Mouse (Mus musculus): ENCODE data around the gene Loxl3. TPM values are rescaled to one million over a fixed set of nuclear protein-coding genes. Genes with fewer than 3 reads are reported as not detected.

Gene Loxl3
- total RNA-seq (2021), result 1 to 10 TPM; 3.2 to 3.6 TPM

DNA sequence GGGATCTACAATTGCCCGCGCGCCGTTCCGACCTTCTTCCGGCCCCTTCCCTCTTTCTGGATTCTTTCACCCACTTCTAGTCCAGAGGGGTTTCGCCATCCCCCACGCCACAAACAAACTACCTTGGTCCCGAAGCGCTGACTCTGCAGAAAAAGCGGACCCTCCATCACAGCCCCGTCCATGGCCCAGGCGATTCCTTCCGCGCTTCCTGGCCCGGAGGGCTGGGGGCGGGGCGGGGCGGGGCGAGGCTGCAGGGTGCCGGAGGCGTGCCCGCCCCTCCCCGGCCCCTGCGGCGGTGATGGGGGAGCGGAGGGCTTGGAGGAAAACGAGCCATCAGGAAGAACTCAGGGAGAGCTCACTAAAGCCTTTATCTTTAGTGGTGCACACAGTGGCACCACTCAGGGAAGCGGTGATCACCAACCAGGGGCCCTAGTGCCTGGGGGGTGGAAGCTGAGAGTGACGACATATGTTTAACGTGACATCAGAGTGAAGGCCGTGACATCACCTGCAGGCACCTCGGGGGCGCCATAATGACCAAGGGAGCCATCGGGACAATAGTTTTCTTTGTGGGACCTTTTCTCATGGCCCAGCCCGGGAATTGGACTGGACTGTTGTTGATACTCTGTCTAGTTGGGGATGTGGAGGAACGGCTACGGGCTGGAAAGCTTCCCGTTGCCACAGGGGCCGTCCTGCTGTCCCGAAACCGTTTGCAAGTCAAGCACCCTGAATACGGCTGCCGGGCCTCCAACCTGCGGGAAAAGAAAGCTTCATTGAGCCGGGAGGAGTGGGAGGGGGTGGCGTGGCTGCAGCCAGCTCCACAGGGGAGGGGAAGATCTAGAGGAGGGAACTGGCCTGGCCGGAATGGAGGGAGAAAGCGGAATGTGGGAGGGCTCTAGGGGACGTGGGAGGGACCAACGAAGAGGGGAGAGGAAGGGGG lies at the start of gene Loxl3, which contains the start of gene Dok1:
TSS of gene Loxl3 (plus strand) at position 925 of the 937 bp plus-strand sequence.
TSS of gene Dok1 (minus strand) at position 223 of the 937 bp plus-strand sequence.
- peak; percentile 55 for DNase-seq
- intact Hi-C loops (cut with DNase I), result no loop called here

DNA sequence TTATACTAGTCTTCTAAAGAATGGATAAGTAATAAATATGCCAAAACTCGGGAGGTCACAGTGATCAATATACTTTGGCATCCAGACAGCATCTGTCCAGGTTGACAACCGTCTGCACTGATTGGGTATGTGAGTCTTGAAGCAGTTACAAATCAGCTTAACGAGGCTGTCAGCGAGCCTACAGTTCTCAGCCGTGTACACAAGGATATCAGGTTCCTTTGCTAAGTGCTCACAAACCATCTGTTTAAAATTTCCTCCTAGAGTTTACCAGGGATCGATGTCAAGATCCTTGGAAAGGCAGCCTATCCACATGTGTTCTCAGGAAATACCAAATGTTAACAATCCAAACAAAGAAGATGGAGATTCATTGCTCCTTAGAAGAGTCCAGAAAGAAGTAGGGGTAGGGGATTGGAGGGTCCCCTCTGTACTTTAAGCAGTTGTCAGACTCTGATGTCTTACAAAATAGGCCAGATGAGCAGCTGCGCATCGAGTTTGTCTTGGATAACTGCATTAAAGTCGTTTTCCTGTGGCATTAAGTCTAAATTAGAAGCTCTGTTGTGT lies 46.5 kb upstream of the Loxl3 start:
- no peak for DNase-seq
- intact Hi-C loops (cut with DNase I), result no loop called here

DNA sequence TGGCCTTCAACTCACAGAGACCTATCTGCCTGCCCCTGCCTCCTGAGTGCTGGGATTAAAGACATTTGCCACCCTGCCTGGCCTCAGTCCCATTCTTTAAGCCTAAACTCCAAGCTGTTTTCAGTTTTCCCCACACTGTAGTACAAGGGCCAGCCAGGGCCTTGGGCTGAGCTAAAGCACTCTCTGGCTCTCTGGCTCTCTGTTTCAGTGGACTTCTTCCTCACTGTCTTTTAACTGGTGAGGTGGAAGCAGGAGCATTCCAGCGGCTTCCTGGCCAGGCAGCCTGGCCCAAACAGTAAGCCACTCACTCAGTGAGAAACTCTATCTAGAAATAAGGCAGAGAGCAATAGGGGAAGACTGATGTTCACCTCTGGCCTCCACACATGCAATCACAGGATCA lies 40.3 kb upstream of the Loxl3 start:
- intact Hi-C loops (cut with DNase I), result loop anchor here (10.0 kb wide), 1 partner anchor 61 kb away; the partner anchor contains the start of genes Aup1, Dqx1 and Htra2
- DNase-seq, result no peak

DNA sequence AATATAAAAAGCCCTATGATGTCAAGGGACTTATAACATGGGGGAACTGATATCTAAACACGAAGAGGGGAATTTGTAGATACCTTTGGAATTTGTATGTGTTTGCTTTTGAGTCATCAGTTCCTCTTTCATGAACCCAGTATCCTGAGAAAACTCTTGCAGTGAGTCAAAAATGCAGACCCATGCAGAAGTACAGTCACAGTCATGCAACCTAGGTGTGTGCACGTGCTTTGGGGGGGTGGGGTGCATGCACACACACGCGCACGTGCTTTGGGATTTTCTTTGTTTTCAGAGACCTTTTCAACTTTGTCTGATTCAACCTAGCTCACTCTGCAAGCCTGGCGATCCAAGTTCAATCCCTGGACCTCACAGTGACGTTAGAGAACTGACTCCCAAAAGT lies 39.6 kb upstream of the Loxl3 start:
- DNase-seq, result no peak
- intact Hi-C loops (cut with DNase I), result loop anchor here (10.0 kb wide), 1 partner anchor 60 kb away; the partner anchor contains the start of genes Aup1, Dqx1 and Htra2

DNA sequence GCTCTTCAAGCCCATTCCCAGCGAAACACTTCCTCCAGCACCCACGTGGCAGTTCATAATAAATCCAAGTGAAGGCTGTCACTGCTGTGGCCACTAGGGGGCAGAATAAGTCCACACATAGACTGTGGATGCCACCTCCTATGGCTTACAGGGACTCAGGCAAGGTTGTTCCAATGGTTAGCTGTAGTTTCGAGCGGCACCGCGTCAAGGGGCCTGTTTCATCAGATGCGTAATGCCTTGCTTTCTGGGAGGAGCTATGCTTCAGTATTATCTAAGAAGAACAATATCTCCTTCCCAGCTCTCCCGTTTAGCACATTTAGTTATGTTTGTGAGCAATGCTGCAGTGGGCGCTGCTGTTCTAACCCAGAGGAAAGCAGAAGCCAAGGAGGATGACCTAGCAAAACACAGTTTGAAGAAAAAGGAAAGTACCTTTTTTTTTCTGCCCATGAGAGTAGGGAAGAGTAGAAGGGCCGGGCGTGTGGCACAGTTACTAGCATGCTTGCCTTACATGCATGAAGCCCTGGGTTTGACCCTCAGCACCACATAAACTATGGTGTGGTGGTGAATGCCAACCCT lies 37.1 kb upstream of the Loxl3 start:
- intact Hi-C loops (cut with DNase I), result loop anchor here (5.0 to 10.0 kb wide), 2 partner anchors 58 to 105 kb away; partner anchors contain the start of genes Aup1, Ccdc142, Dqx1 and Gm42688

DNA sequence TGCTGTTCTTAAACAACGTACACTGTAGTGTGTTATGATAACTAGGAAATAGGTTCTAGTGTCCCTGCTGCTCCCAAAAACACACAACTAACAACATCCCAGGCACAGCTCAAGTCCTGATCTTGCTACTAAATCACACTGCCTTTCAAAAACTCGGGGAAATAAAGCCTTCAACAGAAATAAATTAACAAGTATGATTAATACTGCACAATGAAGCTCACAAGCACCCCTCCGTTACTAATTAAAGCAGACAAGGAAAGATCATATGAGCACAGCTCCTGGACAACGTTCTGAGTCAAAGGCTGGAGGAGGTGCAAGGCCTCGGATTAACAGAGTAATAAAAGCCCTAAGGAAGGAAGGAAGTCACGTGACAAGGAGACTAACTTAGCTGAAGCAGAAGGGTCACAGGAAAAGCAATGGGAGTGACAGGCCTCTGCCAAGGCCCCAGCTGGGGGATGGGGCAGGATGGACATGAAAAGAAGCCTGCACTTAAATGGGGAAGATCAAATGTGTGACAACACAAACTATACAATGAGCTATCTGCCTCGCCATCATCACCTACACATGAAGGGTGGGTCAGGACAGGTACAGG lies 36.4 kb upstream of the Loxl3 start:
- intact Hi-C loops (cut with DNase I), result loop anchor here (5.0 to 10.0 kb wide), 2 partner anchors 57 to 105 kb away; partner anchors contain the start of genes Aup1, Ccdc142, Dqx1 and Gm42688
- DNase-seq, result no peak

More for the DNA sequence above, 37.1 kb upstream of the Loxl3 start:
- DNase-seq, result peak; percentile 89

DNA sequence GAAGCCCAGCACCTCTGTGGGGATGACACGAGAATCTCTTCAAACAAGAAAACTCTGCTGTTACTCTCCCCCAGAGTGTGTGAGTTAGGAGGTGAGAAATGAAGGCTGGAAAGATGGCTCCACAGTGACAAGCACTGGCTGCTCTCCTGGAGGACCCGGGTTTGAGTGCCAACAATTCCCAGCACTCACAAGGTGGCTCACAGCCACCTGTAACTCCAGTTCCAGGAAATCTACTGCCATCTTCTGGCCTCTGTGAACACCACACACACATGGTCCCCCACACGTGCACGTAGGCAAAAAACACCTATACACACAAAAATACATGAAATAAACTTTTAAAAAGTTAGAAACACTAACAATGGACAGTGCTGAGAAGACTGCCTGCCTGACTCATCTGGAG lies 35.6 kb upstream of the Loxl3 start:
- DNase-seq, result no peak
- intact Hi-C loops (cut with DNase I), result loop anchor here (5.0 to 10.0 kb wide), 2 partner anchors 56 to 104 kb away; partner anchors contain the start of genes Aup1, Ccdc142, Dqx1 and Gm42688

DNA sequence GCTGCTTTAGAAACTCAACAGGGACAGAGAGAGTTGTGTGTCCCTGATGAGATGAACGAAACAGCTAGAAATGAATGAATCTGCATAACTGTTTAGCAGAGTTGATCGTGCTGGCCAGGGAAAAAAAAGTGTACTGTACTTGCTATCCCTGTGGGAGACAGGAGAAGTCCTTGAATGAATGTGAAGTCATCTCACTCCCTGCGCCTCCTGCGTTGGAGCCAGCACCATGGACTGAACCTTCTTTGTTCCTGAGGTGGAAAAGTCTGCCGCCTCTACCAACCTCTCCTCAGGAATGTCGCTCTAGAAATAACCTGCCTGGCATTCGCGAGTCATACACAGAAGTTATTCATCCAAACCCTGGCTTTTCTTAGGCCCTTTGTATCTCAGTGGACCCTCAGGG lies 34.0 kb upstream of the Loxl3 start:
- no peak for DNase-seq
- intact Hi-C loops (cut with DNase I), result loop anchor here (5.0 to 10.0 kb wide), 2 partner anchors 55 to 102 kb away; partner anchors contain the start of genes Aup1, Ccdc142, Dqx1 and Gm42688

DNA sequence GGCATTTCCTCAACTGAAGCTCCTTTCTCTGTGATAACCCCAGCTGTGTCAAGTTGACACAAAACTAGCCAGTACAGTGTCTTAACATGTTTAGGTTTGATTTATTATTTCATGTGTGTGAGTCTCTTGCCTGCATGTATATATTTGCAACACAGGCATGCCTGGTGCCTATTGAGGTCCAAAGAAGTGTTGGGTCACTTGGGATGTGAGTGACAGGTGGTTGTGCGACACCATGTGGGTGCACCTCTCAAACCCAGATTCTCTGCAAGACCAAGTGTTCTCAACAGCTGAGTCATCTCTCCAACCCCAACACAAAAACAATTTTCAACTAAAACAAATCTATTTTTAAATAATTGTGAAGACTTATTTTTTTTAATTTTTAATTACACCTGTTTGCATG lies 30.9 kb upstream of the Loxl3 start:
- intact Hi-C loops (cut with DNase I), result no loop called here
- DNase-seq, result no peak

DNA sequence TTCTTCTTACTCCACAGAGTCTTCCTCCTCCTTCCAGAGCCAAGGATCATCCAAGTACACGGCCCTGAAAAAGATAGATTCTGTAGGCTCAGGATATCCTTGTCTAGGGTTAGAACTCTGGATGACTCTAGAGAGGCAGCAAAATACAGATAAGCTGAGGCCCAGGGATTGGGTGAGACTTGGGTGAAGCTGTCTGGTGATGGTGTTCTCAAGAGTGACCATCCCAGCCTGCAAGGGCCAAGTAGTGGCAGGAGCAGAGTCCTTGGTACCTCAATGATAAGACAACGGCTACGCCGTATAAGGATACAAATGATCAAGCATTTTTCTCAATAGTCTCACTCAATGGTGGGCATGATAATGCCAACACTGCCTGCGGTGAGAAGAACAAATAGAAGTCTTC lies 30.1 kb upstream of the Loxl3 start:
- DNase-seq, result no peak
- intact Hi-C loops (cut with DNase I), result no loop called here

DNA sequence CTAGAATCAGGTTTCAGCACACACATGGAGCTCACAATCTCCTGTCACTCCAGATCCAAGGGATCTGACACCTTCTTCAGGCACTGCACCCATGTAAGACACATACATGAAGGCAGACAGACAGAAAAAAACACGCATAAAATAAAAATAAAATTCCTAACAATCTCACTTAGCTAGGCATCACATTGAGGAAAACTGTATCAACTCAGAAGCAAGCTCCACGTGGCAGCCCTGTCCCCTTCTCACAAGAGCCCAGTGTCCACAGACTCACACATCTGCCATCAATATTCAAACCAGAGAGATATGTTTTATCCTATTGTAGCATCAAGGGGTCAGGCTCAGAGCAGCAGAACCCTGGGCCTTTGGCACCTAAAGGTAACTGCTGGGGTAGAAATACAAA lies 29.7 kb upstream of the Loxl3 start:
- intact Hi-C loops (cut with DNase I), result no loop called here
- no peak for DNase-seq

DNA sequence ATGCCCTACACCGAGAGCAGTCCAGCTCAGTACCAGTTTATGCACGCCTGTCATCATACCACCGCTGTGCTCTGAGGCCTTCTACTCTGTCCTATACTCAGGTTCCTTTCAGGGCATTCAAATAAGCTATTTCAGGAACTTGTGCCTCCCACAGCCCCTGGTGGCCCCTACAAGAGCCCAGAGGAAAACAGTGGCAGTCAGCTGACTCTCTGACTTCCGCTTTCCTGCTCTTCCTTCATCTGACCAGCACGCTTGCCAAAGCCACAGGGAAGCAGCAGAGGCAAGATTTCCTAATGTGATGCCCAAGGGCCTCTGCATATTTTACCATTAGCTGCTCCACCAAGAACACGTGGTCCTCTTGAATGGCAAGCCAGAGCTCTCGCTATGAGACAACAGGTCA lies 29.1 kb upstream of the Loxl3 start:
- no peak for DNase-seq
- intact Hi-C loops (cut with DNase I), result no loop called here

DNA sequence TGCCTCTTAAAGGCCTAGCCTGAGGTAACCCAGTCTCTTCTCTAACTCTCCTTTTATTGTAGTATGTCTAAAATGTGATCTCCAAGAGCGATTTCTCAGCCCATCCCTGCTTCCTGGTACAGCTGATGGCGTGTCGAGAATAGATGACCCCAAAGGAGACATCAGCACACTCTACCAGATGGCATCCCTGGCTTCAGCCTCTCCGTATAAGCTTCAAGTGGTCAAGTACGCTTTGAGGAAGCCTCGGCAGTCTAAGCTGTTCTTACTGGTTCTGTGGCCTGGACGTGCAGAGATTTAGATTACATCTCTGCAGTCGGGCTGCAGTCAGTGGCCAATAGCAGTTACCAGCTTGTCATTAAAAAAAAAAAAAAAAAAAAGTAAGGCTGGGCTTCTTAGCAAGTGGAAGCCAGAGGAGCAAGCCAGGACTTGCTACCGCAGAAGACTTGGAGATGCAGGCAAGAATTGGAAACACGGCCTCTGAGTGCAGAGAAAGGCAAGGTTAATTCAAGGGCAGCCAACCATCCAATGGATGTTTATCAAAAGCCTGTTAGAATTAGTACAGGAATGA lies 28.4 kb upstream of the Loxl3 start:
- intact Hi-C loops (cut with DNase I), result no loop called here

DNA sequence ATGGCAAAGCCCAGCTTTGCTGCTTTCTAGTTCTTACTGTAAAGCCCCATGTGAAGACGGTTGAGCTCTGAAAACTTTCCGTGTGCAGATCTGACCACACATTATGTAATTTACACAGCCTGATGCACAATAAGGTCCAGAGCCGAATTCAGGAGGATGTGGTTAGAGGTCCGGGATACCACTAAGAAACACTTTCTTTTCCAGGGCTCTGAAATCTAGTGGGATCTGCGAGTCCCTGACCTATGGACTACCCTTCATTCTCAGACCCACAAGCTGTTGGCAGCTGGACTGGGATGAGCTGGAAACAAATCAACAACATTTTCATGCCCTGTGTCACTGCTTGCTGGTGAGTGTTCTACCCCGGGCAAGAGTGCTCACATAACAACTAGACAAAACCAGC lies 27.9 kb upstream of the Loxl3 start:
- intact Hi-C loops (cut with DNase I), result no loop called here
- no peak for DNase-seq

More for the DNA sequence above, 28.4 kb upstream of the Loxl3 start:
- no peak for DNase-seq

DNA sequence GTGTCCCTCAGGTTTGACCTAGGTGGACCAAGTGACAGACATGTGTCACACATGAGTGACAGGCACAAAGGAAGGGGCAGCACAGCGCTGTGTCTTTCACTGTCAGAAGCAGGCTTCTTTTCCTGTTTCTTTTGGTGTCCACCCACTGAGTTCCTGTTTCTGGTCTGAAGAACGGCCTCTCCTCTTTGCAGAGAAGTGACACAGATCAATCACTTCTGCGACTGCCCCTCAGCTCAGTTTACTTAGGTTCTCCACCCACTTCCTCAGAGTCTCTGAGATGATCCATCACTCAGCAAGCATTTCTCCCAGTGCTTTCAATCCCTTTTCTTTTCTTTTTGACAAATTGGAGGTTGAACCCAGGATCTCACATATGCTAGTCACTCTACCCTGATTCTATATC lies 25.3 kb upstream of the Loxl3 start:
- intact Hi-C loops (cut with DNase I), result no loop called here

DNA sequence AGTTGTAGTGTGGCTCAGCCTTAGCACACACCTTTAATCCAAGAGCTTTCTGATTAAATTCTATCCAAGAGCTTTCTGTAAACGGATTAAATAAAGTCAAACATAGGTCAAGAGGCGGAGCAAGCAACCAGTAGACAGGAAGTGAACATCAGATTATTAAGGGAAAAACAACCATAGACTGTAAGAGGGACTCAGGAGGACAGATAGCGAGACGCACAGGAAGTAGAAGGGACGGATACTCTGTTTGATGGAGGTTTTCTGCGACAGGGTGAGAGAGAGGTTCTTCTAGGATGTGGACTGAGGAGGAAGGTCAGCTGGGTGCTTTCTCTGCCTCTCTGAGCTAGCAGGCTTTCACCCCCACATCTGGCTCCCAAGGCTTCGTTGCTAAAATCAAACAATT lies 24.0 kb upstream of the Loxl3 start:
- DNase-seq, result no peak
- intact Hi-C loops (cut with DNase I), result no loop called here

More for the DNA sequence above, 25.3 kb upstream of the Loxl3 start:
- no peak for DNase-seq

DNA sequence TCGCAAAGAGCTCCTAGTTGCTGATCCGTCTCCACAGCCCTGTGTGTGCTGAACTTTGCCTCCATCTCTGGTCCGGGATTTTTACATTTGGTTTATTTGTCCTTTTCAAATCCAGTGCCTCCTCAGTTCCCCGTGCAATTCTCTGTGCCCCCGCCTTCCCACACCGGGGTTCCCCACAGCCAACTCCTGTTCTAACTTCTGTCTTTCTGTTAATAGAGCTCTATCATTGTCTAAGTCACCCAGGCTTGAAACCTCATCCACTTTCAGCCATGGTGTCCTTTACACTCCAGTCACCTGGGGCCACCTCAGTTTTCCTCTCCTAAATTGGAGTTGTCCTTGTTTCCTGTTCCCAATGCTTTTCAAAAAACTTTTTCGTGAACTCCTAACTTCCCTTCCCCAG lies 22.7 kb upstream of the Loxl3 start:
- intact Hi-C loops (cut with DNase I), result no loop called here

DNA sequence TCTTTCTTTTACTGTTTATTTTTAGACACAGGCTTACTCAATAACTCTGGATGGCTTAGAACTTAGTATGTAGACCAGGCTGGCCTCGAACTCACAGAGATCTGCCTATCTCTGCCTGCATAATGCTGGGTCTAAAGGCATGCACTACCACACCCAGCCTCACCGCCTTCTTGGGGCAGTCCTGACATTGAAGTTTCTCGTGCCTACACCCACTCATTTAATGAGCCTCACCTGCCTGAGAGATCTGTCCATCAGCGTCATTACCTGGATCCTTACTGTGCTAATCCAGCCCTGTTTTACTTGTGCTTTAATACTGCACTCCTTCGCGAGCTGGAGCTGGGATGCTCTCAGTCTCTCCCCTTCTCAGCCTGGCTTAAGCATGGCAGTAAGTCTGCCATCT lies 22.2 kb upstream of the Loxl3 start:
- intact Hi-C loops (cut with DNase I), result no loop called here
- DNase-seq, result no peak

More for the DNA sequence above, 22.7 kb upstream of the Loxl3 start:
- no peak for DNase-seq

DNA sequence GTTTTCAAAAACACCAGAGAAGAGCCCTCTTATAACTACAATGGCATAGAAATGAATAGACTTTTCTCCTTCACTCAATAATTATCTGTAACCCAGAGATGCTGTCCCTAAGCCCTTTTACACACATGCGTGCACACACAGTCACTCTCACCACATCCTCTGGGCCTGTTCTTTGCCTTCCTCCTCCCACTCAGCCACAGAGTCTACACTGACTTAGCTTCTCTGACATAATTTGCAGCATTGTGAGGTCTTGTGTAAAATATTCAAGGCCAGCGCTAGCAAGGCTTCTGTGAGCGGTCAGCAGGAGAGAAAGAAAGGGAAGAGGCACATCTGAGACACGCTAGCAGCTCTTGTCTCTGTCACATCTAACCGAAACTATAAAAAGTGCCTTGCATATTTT lies 20.5 kb upstream of the Loxl3 start:
- intact Hi-C loops (cut with DNase I), result no loop called here
- DNase-seq, result no peak

Measured in left cerebral cortex, postnatal 4 days (tissue).